Mouse (Mus musculus): ENCODE results near the gene Tyw1. TPM values are rescaled to one million over a fixed set of nuclear protein-coding genes. Genes with fewer than 3 reads are reported as not detected.

Tyw1 gene
- polyA plus RNA-seq (2015; fragmentation: Nextera tagmentation; extraction: Ambion mirVana): 20.8 and 24.6 TPM in 2 replicates

- DNase-seq (ENCODE audit: low spot score) (peak; percentile 99), ATAC-seq (replicated peaks; ENCODE audit: low FRiP score, low read depth) (peak; percentile 83)
- peaks cover 16% of the 10 kb centered on the region for H3K36me3 ChIP-seq (ENCODE audit: insufficient read depth, low read length)
- no peaks in the 10 kb centered on the region for H3K9me3 ChIP-seq (replicated peaks; ENCODE audit: low read length)
- peak; percentile 1; the same call in 1 of the 2 replicates for TF ChIP-seq CTCF (IDR thresholded peaks at IDR 0.05; ENCODE audit: low read depth)
- no peaks in the 10 kb centered on the region for H3K4me1 ChIP-seq (replicated peaks; ENCODE audit: insufficient read depth, low read length)
- peak within 1 kb of the TSS; percentile 94 for H3K27ac ChIP-seq
- H3K9ac ChIP-seq (ENCODE audit: low read depth, low read length): peak within 1 kb of the TSS; percentile 83
- H3K4me2 ChIP-seq (ENCODE audit: low read length): peak within 1 kb of the TSS; percentile 63
- H3K4me3 ChIP-seq (replicated peaks; ENCODE audit: low read depth, low read length): peak within 1 kb of the TSS; percentile 76
- WGBS: under 1% methylated on average over 52 of the region's 52 CpGs
- no peaks in the 10 kb centered on the region for H3K27me3 ChIP-seq (ENCODE audit: insufficient read depth, low read length)
Measured at GRCm38 (mm10) chr5:130255017-130255720, at the start of gene Tyw1, which contains the start of gene Sbds. TSS of gene Tyw1 (plus strand) at chr5:130255619. TSS of gene Sbds (minus strand) at chr5:130255530.

- no peak overlapping the region for H3K9ac ChIP-seq (ENCODE audit: low read depth, low read length)
- no peaks in the 10 kb centered on the region for H3K4me1 ChIP-seq (replicated peaks; ENCODE audit: insufficient read depth, low read length)
- H3K27me3 ChIP-seq (ENCODE audit: insufficient read depth, low read length): no peaks in the 10 kb centered on the region
- no peak overlapping the region for H3K4me2 ChIP-seq (ENCODE audit: low read length)
- H3K4me3 ChIP-seq (replicated peaks; ENCODE audit: low read depth, low read length): no peak overlapping the region
- no peak overlapping the region for H3K27ac ChIP-seq
- 93% methylated on average over 4 of the region's 4 CpGs for WGBS
- H3K36me3 ChIP-seq (ENCODE audit: insufficient read depth, low read length): peaks cover 32% of the 10 kb centered on the region
- no peak for TF ChIP-seq CTCF (IDR thresholded peaks at IDR 0.05; ENCODE audit: low read depth)
- ATAC-seq (replicated peaks; ENCODE audit: low FRiP score, low read depth) (no peak), DNase-seq (ENCODE audit: low spot score) (no peak)
- H3K9me3 ChIP-seq (replicated peaks; ENCODE audit: low read length): no peaks in the 10 kb centered on the region
Measured at GRCm38 (mm10) chr5:130207299-130207698, 48.1 kb upstream of the Tyw1 start.

GRCm38 (mm10) chr5:130212956-130213355 lies 42.5 kb upstream of the Tyw1 start:
- ATAC-seq (replicated peaks; ENCODE audit: low FRiP score, low read depth) (no peak), DNase-seq (ENCODE audit: low spot score) (no peak)
- Histone ChIP-seq H3K4me3 (replicated peaks; ENCODE audit: low read depth, low read length) (no peak overlapping the region), H3K4me1 (replicated peaks; ENCODE audit: insufficient read depth, low read length) (no peaks in the 10 kb centered on the region), H3K4me2 (ENCODE audit: low read length) (no peak overlapping the region), H3K9ac (ENCODE audit: low read depth, low read length) (no peak overlapping the region), H3K27me3 (ENCODE audit: insufficient read depth, low read length) (no peaks in the 10 kb centered on the region), H3K36me3 (ENCODE audit: insufficient read depth, low read length) (peaks cover 32% of the 10 kb centered on the region), H3K27ac (no peak overlapping the region), H3K9me3 (replicated peaks; ENCODE audit: low read length) (no peaks in the 10 kb centered on the region)
- TF ChIP-seq CTCF (IDR thresholded peaks at IDR 0.05; ENCODE audit: low read depth): no peak
- WGBS: 87% methylated on average over 11 of the region's 11 CpGs

GRCm38 (mm10) chr5:130216781-130217180 lies 38.6 kb upstream of the Tyw1 start, which contains the start of gene Tmem248:
TSS of gene Tmem248 (plus strand) at chr5:130217081.
- peaks cover 5% of the 10 kb centered on the region; the same call in 1 of the 2 replicates for H3K36me3 ChIP-seq (ENCODE audit: insufficient read depth, low read length)
- peak; percentile 7; the same call in 1 of the 2 replicates for TF ChIP-seq CTCF (IDR thresholded peaks at IDR 0.05; ENCODE audit: low read depth)

GRCm38 (mm10) chr5:130217406-130217805 lies 38.0 kb upstream of the Tyw1 start:
- DNase-seq (ENCODE audit: low spot score) (no peak), ATAC-seq (replicated peaks; ENCODE audit: low FRiP score, low read depth) (no peak)
- no peaks in the 10 kb centered on the region for H3K27me3 ChIP-seq (ENCODE audit: insufficient read depth, low read length)
- WGBS: 89% methylated on average over 4 of the region's 4 CpGs
- no peak for TF ChIP-seq CTCF (IDR thresholded peaks at IDR 0.05; ENCODE audit: low read depth)
- no peak overlapping the region for H3K4me3 ChIP-seq (replicated peaks; ENCODE audit: low read depth, low read length)
- H3K9me3 ChIP-seq (replicated peaks; ENCODE audit: low read length): no peaks in the 10 kb centered on the region
- no peak overlapping the region for H3K9ac ChIP-seq (ENCODE audit: low read depth, low read length)
- no peaks in the 10 kb centered on the region for H3K4me1 ChIP-seq (replicated peaks; ENCODE audit: insufficient read depth, low read length)
- H3K4me2 ChIP-seq (ENCODE audit: low read length): no peak overlapping the region
- H3K27ac ChIP-seq: no peak overlapping the region
- no peaks in the 10 kb centered on the region for H3K36me3 ChIP-seq (ENCODE audit: insufficient read depth, low read length)

More at GRCm38 (mm10) chr5:130216781-130217180, 38.6 kb upstream of the Tyw1 start, which contains the start of gene Tmem248:
- ATAC-seq (replicated peaks; ENCODE audit: low FRiP score, low read depth) (no peak), DNase-seq (ENCODE audit: low spot score) (no peak)
- H3K27ac ChIP-seq: no peak within 1 kb of the TSS
- no peaks in the 10 kb centered on the region for H3K27me3 ChIP-seq (ENCODE audit: insufficient read depth, low read length)
- no peak within 1 kb of the TSS for H3K4me2 ChIP-seq (ENCODE audit: low read length)
- no peak within 1 kb of the TSS for H3K9ac ChIP-seq (ENCODE audit: low read depth, low read length)
- WGBS: 87% methylated on average over 7 of the region's 7 CpGs
- no peak within 1 kb of the TSS for H3K4me3 ChIP-seq (replicated peaks; ENCODE audit: low read depth, low read length)
- no peaks in the 10 kb centered on the region for H3K4me1 ChIP-seq (replicated peaks; ENCODE audit: insufficient read depth, low read length)
- H3K9me3 ChIP-seq (replicated peaks; ENCODE audit: low read length): no peaks in the 10 kb centered on the region

- Histone ChIP-seq H3K9me3 (replicated peaks; ENCODE audit: low read length) (no peaks in the 10 kb centered on the region), H3K9ac (ENCODE audit: low read depth, low read length) (no peak overlapping the region), H3K27me3 (ENCODE audit: insufficient read depth, low read length) (no peaks in the 10 kb centered on the region), H3K27ac (no peak overlapping the region), H3K4me1 (replicated peaks; ENCODE audit: insufficient read depth, low read length) (peaks cover 4% of the 10 kb centered on the region; the same call in 1 of the 2 replicates), H3K4me3 (replicated peaks; ENCODE audit: low read depth, low read length) (no peak overlapping the region), H3K4me2 (ENCODE audit: low read length) (no peak overlapping the region), H3K36me3 (ENCODE audit: insufficient read depth, low read length) (no peaks in the 10 kb centered on the region)
- no peak for TF ChIP-seq CTCF (IDR thresholded peaks at IDR 0.05; ENCODE audit: low read depth)
- no peak for DNase-seq (ENCODE audit: low spot score)
- 92% methylated on average over 5 of the region's 5 CpGs for WGBS
- ATAC-seq (replicated peaks; ENCODE audit: low FRiP score, low read depth): no peak
Measured at GRCm38 (mm10) chr5:130218336-130218735, 37.1 kb upstream of the Tyw1 start.
